Mouse (Mus musculus) urinary bladder, postnatal 14 days (tissue): ENCODE results near the gene Wrnip1.

ENCODE experiments used
- DNase-seq: peaks from one replicate; pipeline ENCODE4 v3.0.0; 2021; ENCODE audit warnings: low spot score

Wrnip1 gene

DNA sequence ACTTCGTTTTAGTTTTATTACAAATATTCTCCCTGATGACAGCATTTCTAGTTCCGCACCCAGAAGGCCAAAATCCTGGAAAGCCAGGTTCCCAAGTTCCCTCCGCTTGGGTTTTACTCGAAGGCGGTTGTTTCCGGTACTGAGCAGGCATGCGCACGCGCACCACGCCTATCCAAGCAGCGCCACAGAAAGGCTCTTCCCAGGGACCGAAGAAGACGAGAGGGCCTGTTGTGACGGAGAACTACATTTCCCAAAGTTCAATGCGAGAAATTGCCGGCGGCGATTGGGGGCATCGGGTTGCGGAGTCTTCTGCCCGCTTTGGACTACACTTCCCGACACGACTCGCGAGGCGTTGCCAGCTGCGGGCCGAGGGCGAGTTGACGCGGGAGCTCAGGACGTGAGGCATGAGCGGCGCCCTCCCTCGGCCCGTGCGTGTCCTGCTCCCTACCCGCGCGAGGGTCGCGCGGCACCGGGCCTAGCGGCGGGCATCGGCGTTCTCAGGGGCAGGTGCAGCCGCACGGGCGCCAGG, at the start of gene Wrnip1:
Gene Wrnip1, plus strand, starts transcription at position 346 of the 529 bp plus-strand sequence.
- peak; percentile 98 for DNase-seq

DNA sequence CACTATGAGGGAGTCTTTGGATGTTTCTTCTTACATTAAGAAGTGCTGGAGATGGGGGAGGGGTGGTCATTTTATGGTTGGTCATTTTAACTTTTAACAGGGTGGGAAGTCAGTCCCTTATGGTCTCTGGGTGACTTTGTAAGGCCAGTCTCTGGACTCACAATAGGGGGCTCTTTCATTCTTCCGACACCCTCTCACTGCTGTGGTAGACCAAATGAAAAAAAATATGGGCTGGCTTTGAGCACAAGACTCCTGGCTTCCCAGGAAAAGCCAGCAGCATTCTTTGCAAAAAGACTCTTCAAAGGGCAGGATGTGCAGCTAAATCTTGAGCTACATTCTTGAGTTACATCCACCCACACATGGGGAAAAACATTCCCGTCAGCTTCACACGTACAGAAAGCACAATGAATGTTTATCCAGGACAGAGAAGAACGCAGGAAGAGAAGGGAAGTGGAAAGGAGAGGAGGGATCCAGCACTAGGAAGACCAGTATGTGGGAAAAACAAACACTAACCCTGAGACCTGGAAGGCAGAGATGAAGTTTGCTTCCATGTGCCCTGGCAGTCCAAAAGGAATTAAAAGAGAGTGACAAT, 49.7 kb upstream of the Wrnip1 start:
- DNase-seq, result no peak

DNA sequence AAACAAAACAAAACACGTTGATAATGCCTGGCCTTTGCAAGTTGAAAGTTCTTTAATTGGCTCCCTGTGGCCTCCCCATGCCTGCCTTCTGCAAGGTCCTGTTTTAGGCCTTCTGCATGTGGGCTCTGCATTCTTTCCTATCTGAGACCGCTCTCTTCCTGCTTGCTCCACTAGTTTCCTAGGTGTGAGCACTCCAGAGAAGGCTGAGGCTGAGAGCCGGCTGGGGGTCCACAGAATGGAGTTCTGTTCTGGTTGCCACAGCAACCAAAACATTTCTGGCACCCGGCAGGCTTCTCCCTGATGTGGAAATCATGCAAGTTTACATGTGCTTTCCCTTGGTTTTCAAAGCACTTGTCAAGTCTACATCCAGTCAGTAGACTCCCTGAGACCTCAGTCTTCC, 42.8 kb upstream of the Wrnip1 start:
- no peak for DNase-seq

DNA sequence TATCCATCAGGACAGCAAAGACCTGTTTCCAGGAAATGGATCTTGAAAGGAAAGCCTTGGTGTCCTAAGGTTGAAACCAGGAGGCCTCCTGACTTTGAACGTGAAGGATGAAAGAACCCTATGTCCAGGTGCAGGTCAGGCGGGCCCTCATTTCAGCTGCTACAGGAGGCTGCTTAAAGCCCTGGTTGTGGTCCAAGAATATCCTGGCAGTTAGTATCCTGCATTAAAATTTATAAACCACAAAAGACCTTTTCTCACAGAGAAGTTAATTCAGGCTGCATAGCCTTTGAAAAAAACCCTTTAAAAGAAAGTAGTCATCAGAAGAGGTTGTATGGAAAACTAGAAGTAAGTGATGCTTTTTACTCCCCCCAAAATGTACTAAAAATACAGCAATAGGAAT, 41.0 kb upstream of the Wrnip1 start:
- DNase-seq, result no peak

DNA sequence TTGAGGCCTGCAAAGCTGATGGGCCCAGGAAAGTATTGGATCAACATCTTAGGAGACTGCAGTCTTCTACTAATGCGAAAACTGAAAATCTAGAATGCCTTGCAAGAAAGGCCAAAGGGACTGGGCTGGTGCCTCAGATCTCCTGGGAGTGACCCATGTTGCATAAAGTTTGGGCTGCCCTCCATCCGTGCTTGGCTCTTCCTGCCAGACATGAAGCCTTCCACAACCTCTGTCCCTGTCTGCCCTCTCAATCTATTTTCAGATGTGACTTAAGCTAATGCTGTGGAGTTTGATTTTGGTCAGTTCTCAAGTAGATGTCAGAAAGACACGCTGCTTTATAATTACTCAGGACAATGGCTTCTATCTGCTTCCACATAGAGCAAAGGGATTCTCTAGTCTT, 38.7 kb upstream of the Wrnip1 start:
- no peak for DNase-seq

DNA sequence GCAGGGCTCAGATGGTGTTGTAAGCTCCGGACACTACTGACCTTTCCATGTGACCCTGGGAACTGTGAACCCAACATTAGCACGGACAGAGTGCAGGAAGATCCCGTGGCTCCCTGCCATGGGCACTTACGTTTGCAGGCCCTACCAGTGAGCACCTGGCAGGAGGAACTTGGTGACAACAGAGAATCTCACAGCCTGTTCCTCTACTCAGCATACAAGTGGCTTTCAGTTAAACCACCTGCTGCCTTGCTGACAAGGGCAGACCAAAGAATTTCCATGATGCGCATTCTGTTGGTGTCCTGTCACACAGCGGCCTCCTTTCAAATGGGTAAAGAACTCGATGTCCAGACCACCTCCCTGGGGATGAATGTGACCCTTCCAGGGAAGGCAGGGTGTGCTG, 37.4 kb upstream of the Wrnip1 start:
- no peak for DNase-seq

DNA sequence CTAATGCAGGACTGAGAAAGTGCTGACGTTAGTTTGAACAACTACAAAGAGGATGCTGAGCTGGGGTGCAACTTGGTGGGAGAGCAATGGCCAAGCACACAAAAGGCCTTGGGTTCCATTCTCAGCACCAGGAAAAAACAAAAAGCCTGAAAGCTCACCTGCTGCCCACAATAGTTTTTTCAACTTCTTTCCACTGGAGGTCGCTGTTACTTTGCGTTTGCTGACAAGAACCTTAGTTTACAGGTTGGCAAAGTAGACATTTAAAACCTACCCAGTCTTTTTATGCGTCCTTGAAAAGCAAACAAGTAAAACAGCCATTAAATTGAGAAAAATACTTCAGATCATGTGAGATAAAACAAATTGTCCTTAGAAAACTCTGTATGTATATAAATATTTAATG, 33.7 kb upstream of the Wrnip1 start:
- peak; percentile 35 for DNase-seq

DNA sequence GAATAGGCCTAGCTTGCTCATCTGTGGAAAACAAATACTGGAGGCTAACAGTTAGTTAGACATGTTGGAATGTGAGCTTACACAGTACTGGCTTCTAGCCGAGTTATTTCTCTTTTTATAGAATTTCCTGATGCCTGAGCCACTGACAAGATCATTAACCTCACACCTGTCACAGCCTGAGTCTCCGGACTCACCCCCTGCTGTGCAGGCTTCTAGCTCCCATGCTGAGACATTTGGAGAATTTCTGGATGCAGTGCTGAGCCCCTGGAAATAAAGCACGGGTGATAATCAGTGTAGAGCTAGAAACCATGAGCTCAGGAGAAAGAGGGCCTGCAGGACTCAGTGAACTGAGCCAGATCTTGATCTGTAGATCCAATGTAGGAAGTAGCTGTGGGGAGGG, 31.9 kb upstream of the Wrnip1 start:
- no peak for DNase-seq

DNA sequence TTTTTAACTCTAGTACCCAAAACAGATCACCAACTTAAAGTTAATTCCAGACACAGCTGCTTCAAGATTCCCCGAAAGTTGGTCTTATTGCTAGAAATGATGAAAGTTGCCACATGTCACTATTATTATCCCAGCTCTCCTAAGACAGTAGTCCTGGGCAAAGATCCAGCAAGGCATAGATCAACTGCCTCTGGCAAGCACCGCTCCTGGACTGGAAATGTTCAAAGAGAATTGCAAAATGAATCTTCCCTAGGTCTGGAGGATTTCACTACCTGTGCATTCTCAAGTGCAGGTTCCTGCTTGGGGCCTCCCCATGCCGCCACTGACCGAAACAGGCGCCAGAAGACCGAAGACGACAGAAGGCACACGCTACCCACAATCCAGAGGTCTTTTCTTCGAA, 25.9 kb upstream of the Wrnip1 start:
- DNase-seq, result no peak

DNA sequence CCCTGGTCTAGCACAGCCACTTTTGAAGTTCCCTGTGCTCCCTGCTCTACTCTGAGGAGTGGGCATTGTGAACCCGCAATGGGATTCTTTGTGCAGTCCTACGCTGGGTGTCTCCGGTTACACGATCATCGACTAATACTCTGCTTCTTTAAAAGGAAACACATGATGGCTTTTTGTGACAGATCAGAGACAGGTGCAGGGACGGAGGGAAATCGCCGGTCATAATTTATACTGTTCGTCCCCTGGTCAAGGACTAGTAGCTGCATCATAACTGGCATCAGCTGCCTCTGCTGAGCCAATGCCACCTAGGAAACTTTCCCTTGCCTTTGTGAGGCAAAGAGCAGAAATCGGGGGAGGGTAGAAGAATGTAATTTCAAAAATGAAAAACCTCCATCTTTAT, 25.5 kb upstream of the Wrnip1 start:
- no peak for DNase-seq

DNA sequence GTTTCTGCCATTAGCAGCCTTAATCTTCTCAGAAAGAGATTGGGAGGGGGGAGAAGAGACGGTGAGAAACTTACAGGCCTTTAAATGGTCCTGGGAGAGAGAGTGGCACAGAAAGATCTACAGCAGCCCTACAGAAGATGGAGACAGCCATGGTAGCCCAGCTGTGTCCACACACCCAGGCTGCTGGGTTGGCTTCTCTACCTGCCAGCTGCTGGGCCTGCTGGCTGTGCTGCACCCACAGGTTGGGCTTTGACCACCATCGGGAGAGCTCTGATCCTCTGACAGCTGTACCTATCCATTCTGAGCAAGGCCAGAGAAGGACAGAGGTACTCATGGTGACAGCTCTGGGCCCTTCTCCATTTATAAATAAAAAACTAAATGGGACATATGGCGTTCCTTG, 23.0 kb upstream of the Wrnip1 start:
- no peak for DNase-seq

DNA sequence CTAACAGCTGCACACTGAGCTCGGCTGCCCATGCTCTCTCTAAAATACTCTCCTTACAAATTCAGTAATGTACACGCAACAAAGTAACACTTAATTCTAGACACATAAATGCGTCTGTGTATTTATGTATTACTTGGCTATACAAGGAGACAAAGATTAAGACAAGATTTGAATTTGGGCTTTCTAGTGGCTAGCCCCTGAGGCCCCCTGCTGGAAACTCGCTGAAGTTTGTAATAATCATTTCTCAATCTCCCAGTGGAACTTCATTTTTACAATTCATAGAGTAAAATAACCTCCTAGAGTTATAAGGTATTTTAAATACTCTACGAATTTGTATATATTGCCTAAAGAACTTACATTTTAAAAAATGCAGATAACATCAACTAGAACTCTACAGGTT, 18.8 kb upstream of the Wrnip1 start:
- no peak for DNase-seq

DNA sequence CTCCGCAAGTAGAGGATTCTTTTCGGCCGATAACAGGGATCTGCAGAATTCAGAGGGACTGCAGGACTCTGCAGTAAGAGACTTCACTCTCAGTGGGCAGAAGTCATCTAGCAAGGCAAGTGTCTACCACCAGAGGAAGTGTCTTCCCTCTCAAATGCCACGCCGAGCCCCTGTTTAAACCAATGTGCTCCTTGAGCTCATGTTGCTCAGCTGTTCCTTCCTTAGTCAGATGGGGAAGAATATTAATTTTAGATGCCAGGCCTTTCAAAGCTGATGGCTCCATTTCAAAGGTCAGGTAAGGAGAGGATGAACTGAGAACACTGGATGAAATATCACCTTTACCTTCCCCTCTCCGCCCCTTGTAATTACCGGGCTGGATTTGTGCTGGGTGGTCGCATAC, 18.0 kb upstream of the Wrnip1 start, which contains the start of gene Mylk4:
Gene Mylk4, minus strand, starts transcription at position 139 of the 400 bp plus-strand sequence.
- no peak for DNase-seq

DNA sequence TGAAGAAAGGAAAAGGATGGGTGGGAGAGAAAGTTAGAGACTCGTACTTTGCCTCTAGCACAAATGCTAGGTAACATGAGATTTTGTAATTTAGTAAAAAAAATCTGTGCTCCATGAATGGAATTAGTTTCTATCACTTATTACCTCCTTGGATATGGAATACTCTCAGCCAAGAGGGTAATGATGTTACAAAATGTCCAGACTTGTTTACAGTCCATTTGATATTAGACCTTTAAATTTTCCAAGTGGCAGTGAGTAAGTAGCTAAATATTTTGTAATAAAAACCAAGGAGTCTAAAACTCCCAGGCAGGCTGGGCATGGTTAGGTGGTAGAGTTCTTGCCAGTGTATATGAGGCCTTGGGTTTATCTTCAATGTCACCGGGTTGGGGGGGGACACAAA, 14.3 kb upstream of the Wrnip1 start:
- no peak for DNase-seq

DNA sequence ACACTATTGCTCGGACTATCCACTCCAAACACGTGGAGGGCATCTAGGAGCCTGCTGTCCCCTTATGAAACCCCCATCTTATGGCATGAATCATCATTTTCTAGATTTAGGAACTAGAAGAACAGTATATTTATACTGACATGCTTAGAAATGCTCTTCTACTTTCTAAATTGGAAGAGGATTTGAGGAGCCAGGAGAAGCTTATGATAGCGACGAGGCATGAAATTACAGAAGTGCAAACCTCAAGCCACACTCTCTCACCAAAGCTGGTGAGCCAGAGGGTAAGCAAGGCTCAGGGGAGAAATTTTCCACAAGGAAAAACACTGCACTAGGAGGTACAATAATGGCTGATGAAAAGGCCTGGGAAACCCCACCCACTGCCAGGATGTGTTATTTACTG, 12.1 kb upstream of the Wrnip1 start:
- no peak for DNase-seq

DNA sequence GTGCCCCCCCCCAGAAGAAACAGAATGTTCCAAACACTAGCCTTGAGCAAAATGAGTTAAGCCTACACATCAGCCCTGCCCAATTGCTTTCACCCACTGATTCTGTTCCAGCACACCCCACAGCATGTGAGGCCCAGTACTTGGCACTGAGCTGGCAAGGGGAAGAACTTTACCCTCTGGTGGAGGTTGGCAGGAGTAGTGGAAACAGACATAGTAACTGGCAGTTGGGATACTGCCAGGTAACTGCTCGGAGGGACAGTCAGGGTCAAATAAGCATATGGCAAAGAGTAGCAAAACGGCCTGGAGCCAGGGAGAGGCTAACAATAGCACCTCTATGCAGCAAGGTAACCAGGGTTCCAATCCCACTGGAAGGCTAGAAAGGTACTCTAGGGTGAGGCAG, 7.2 kb upstream of the Wrnip1 start:
- DNase-seq, result no peak

DNA sequence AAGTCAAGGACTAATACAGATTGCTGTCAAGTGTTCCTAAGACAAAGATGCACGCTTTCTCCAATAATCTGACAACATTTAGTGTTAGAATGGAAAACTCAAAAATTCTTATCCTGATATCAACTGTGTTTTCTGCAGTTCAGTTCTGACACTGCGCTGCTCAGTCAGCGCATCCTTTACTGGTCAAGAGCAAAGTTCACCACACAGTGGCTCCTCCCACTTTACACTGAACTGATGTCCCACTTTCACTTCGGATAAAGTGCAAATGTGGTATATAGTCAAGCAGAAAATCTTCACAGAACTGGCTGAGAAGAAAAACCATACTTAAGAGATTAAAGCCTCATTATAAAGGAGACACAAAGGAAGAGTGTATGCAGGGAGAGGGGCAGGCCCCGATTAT, 6.7 kb upstream of the Wrnip1 start:
- DNase-seq, result no peak

DNA sequence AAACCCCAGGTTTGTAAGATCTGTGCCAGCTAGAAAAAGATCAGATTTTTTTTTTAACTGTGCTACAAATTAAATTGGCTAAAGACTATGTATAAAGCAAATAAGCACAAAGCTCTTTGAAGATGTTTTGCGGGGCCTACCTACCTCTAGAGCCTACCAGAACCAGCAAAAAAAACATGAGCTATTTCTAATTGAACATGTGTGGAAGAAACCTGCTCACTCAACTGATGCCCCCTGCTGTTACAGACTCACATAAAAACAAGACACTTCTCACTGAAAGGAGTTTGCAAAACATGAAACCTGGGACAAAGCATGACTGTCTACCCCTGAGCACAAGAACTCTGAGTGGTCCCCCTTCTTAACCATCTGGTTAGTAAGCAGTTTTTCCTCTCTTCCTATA, 4.8 kb upstream of the Wrnip1 start:
- no peak for DNase-seq

DNA sequence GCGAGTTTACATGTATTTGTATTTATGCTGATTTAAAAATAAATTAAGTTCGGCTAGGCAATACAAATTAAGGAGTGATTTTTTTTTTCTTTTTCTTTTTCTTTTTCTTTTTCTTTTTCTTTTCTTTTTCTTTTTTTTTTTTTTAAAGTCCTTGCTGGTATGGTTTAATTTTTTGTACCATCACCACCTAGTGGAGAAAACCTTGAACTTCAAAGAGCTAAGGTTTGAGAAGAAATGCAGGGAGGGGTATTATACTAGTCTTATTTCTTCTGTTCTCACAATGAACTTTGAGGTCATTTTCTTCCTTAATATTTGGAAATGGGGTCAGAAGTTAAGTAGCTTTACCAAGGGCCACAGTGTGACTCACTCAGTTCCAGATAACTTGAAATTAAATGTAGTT, 2.7 kb upstream of the Wrnip1 start:
- DNase-seq, result no peak

DNA sequence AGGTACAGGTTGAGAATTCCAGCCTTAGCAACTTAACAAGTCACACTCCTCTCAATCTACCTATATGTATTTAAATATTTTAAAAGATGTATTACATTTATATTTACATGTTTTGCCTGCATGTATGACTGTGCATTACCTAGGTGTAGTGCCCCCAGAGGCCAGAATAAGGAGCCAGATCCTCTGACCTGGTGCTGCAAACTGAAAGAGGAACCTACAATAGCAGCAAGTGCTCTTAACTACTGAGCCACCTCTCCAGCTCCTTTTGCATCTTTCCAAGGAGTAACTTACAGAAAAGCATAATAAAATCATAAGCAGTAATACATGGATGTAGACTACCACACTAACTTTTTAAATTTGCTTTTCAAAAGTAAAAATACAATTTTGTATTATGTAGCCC, 979 bp upstream of the Wrnip1 start:
- no peak for DNase-seq

DNA sequence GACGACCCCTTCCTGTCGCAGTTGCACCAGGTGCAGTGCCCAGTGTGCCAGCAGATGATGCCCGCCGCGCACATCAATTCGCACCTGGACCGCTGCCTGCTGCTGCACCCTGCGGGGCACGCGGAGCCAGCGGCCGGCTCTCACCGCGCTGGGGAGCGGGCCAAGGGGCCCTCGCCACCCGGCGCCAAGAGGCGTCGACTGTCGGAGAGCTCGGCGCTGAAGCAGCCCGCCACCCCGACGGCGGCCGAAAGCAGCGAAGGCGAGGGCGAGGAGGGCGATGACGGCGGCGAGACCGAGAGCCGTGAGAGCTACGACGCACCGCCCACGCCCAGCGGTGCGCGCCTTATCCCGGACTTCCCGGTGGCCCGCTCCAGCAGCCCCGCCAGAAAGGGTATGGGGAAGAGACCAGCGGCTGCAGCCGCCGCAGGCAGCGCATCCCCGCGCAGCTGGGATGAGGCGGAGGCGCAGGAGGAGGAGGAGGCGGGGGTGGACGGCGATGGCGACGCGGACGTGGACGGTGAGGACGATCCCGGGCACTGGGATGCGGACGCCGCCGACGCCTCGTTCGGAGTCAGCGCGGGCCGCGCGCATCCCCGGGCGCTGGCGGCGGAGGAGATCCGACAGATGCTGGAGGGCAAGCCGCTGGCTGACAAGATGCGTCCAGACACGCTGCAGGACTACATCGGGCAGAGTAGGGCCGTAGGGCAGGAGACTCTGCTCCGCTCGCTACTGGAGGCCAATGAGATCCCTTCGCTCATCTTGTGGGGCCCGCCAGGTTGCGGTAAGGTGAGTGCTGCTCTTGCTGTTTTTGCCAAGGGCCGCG, 632 bp downstream of the Wrnip1 start, which contains the start of gene D930007J09Rik:
Gene D930007J09Rik, minus strand, starts transcription at position 591 of the 823 bp plus-strand sequence.
- DNase-seq, result peak; percentile 44

DNA sequence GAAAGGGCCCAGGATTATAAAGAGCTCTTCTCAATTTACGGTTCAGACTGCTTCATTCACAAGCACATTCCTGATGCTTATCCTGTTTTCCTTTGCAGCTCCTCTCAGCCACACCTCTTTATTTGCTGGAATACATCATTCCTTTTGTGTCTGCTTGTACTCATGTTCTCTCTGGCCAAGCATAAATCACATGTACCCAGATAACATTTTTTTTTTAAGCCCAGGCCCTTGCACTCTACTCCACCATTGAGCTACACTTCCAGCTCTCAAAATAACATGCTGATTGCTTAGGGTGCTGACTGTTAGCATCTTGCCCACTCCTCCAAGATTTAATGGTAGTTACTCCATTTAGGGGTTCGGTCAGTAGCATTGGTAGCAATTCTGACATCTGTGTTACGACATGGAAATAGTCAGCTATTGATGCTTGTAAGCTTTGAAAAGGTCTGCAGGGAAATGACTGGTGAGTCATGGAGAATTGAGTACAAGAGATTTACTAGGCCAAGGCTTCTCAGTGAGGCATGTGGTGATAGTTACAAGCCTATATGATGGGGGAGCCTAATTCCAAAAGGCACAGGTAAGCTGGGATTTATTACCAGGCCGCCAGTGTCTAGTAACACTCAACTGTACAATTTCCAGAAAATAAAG, 2.0 kb downstream of the Wrnip1 start:
- no peak for DNase-seq

DNA sequence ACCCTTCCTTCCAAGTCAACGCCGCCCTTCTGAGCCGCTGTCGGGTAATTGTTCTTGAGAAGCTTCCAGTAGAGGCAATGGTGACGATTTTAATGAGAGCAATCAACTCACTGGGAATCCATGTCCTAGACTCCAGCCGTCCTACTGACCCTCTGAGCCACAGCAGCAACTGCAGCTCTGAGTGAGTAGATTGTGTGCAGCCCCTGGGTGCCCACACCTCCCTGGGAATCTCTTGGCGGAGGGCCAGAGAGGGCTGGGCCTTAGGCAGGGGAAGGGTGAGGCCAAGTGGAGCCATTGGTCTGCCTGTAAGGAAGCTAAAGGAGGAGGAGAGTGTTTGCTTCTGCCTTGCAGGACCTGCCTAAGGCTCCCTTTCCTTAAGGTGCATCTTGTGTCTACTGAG, 5.0 kb downstream of the Wrnip1 start:
- peak; percentile 10 for DNase-seq
